Mouse (Mus musculus): ENCODE data around the gene Glmp.

- no peak for TF ChIP-seq CTCF (IDR thresholded peaks at IDR 0.05; ENCODE audit: control insufficient read depth, insufficient read depth, low read length)
- no peak for TF ChIP-seq POLR2A (IDR thresholded peaks at IDR 0.05; ENCODE audit: borderline replicate concordance, control insufficient read depth, low read depth, low read length)
Observed at GRCm38 (mm10) chr3:88365705-88366361, 41.0 kb downstream of the Glmp start.

Data from bone marrow, adult 2 months (tissue).